Mouse (Mus musculus) ES-Bruce4 (cell line): ENCODE data around the gene Cfap52.

Experiments used
- CTCF ChIP-seq: IDR thresholded peaks from one replicate; pipeline ENCODE4 v1.8.1; 2011; ENCODE audit warnings: low read depth, low read length
- EP300 ChIP-seq: IDR thresholded peaks from 2 replicates; pipeline ENCODE4 v1.6.1; 2011; ENCODE audit warnings: low read depth, low read length; ENCODE audit not compliant: insufficient read depth
- POLR2A ChIP-seq: IDR thresholded peaks from one replicate; pipeline ENCODE4 v1.8.1; 2011; ENCODE audit warnings: low read length; ENCODE audit not compliant: insufficient read depth

DNA sequence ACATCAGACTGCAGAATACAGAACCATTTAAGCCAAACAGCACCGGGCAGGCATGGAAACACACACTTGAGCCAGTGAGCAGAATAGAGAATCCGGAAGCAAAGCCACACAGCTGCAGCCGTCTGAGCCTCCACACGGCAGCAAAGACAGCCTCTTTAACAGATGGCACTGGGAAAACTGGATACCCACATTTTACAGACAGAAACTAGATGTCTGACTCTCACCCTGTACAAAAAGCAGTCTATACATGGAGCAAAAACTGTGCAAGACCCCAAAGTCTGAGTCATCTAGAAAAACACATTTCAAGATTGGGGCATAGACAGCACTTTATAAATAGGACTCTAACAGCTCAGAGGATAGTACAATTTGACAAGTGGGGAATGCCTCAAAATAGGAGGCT, 25.8 kb upstream of the Cfap52 start:
- TF ChIP-seq CTCF (no peak), POLR2A (no peak), EP300 (no peak)
